Mouse (Mus musculus) midbrain, postnatal 0 days (tissue): Measurements from ENCODE around the gene Hlcs. TPM values are rescaled to one million over a fixed set of nuclear protein-coding genes. Genes with fewer than 3 reads are reported as not detected.

Experiments
- ATAC-seq: fragments of 200-750 bp; cut with Nextera tagmentation; 2 replicates; pipeline ENCODE4 v1.8.0; 2017; ENCODE audit warnings: moderate number of reproducible peaks, mild to moderate bottlenecking, moderate TSS enrichment, moderate library complexity; ENCODE audit not compliant: low FRiP score
- DNase-seq: peaks from one replicate; pipeline ENCODE4 v3.0.0-alpha.2; 2015; ENCODE audit warnings: low spot score
- H3K27ac ChIP-seq: fragments of 300-500 bp; sonication (generic); 2 replicates; pipeline ENCODE4 v1.5.1; 2014; ENCODE audit warnings: low read depth, mild to moderate bottlenecking, low read length, mixed read lengths
- H3K27me3 ChIP-seq: fragments of 300-500 bp; sonication (generic); 2 replicates; pipeline ENCODE4 v1.6.1; 2014; ENCODE audit warnings: low read length, control low read depth, mixed read lengths; ENCODE audit not compliant: insufficient read depth
- H3K36me3 ChIP-seq: fragments of 300-500 bp; sonication (generic); 2 replicates; pipeline ENCODE4 v1.6.1; 2014; ENCODE audit warnings: low read length, control low read depth, mixed read lengths; ENCODE audit not compliant: insufficient read depth
- H3K4me1 ChIP-seq: fragments of 300-500 bp; sonication (generic); 2 replicates; pipeline ENCODE4 v1.6.1; 2014; ENCODE audit warnings: mild to moderate bottlenecking, control low read depth, antibody characterized with exemption, low read length, mixed read lengths; ENCODE audit not compliant: insufficient read depth
- H3K4me2 ChIP-seq: fragments of 300-500 bp; sonication (generic); 2 replicates; pipeline ENCODE4 v1.6.1; 2014; ENCODE audit warnings: low read depth, mild to moderate bottlenecking, low read length, mixed read lengths; ENCODE audit not compliant: poor library complexity, severe bottlenecking
- H3K4me3 ChIP-seq: fragments of 300-500 bp; sonication (generic); 2 replicates; pipeline ENCODE4 v1.5.1; 2014; ENCODE audit warnings: low read depth, mild to moderate bottlenecking, low read length, moderate library complexity
- H3K9ac ChIP-seq: fragments of 300-500 bp; sonication (generic); replicated peaks from 2 replicates; pipeline ENCODE4 v1.6.1; 2014; ENCODE audit warnings: mild to moderate bottlenecking, low read length, moderate library complexity, mixed read lengths; ENCODE audit not compliant: poor library complexity, severe bottlenecking
- H3K9me3 ChIP-seq: fragments of 300-500 bp; sonication (generic); 2 replicates; pipeline ENCODE4 v1.6.1; 2016; ENCODE audit warnings: low read length, control low read depth
- CTCF ChIP-seq: IDR thresholded peaks from 2 replicates; pipeline ENCODE4 v1.5.1; 2016; ENCODE audit warnings: antibody characterized with exemption, mild to moderate bottlenecking
- WGBS: fragments of 180-500 bp; shearing (Covaris S2); extraction: QIAGEN DNeasy Blood & Tissue Kit; methylation state at CpG from one replicate; pipeline ENCODE4 v1.1.7; 2014; 5-methylcytosine and 5-hydroxymethylcytosine counted together
- polyA plus RNA-seq: library from polyadenylated mRNA; unstranded; fragments of >200 nt; fragmentation: Nextera tagmentation; extraction: Ambion mirVana; gene quantifications from 2 replicates; pipeline ENCODE4 v1.2.1, GENCODE M21; 2015
- total RNA-seq: library from RNA; depleted of rRNA; stranded (reverse); fragments of >200 nt; gene quantifications from 2 replicates; pipeline ENCODE4 v1.2.3, GENCODE M21; 2014

The Hlcs gene
- total and polyA plus RNA-seq, 2 experiments from 2014 or later, result 7.8 to 10.0 TPM

GRCm38 (mm10) chr16:94164978-94165377, 148.4 kb downstream of the Hlcs start:
- no peak overlapping the region for H3K4me3 ChIP-seq
- H3K27ac ChIP-seq, result no peak overlapping the region
- 41% methylated on average over 5 of the region's 5 CpGs for WGBS
- H3K36me3 ChIP-seq, result no peaks in the 10 kb centered on the region
- DNase-seq (no peak), ATAC-seq (no peak)
- no peaks in the 10 kb centered on the region for H3K4me1 ChIP-seq
- peaks cover 3% of the 10 kb centered on the region for H3K27me3 ChIP-seq
- TF ChIP-seq CTCF, result no peak
- H3K4me2 ChIP-seq, result no peak overlapping the region
- no peaks in the 10 kb centered on the region for H3K9me3 ChIP-seq
- no peak overlapping the region for H3K9ac ChIP-seq

GRCm38 (mm10) chr16:94164236-94164635, 149.1 kb downstream of the Hlcs start:
- Histone ChIP-seq H3K27ac (no peak overlapping the region), H3K9ac (no peak overlapping the region), H3K4me3 (no peak overlapping the region), H3K36me3 (no peaks in the 10 kb centered on the region), H3K4me1 (no peaks in the 10 kb centered on the region), H3K27me3 (peaks cover 3% of the 10 kb centered on the region), H3K9me3 (no peaks in the 10 kb centered on the region), H3K4me2 (no peak overlapping the region)
- no peak for TF ChIP-seq CTCF
- no peak for ATAC-seq
- DNase-seq, result peak; percentile 45
- WGBS, result 24% methylated on average over 7 of the region's 7 CpGs

- no peak overlapping the region for H3K4me3 ChIP-seq
- DNase-seq (no peak), ATAC-seq (no peak)
- H3K4me1 ChIP-seq, result no peaks in the 10 kb centered on the region
- H3K9ac ChIP-seq, result no peak overlapping the region
- no peak for TF ChIP-seq CTCF
- H3K27ac ChIP-seq, result no peak overlapping the region
- H3K4me2 ChIP-seq, result no peak overlapping the region
- H3K27me3 ChIP-seq, result peaks cover 3% of the 10 kb centered on the region
- H3K9me3 ChIP-seq, result no peaks in the 10 kb centered on the region
- 83% methylated on average over 11 of the region's 11 CpGs for WGBS
- no peaks in the 10 kb centered on the region for H3K36me3 ChIP-seq
Measured at GRCm38 (mm10) chr16:94163051-94163450, 150.3 kb downstream of the Hlcs start.

- DNase-seq (no peak), ATAC-seq (no peak)
- no peak for TF ChIP-seq CTCF
- 55% methylated on average over 6 of the region's 6 CpGs for WGBS
- Histone ChIP-seq H3K36me3 (no peaks in the 10 kb centered on the region), H3K4me2 (no peak overlapping the region), H3K27me3 (no peaks in the 10 kb centered on the region; the same call in none of the 2 replicates), H3K4me3 (no peak overlapping the region), H3K27ac (no peak overlapping the region), H3K9ac (no peak overlapping the region), H3K4me1 (no peaks in the 10 kb centered on the region), H3K9me3 (no peaks in the 10 kb centered on the region)
Measured at GRCm38 (mm10) chr16:94162000-94162399, 151.4 kb downstream of the Hlcs start.

- WGBS, result 73% methylated on average over 8 of the region's 8 CpGs
- no peak for TF ChIP-seq CTCF
- ATAC-seq (no peak), DNase-seq (no peak)
- Histone ChIP-seq H3K4me1 (peaks cover 10% of the 10 kb centered on the region; the same call in 1 of the 2 replicates), H3K27me3 (peaks cover 4% of the 10 kb centered on the region; the same call in 1 of the 2 replicates), H3K4me3 (no peak overlapping the region), H3K27ac (no peak overlapping the region), H3K4me2 (no peak overlapping the region), H3K36me3 (no peaks in the 10 kb centered on the region), H3K9ac (no peak overlapping the region), H3K9me3 (no peaks in the 10 kb centered on the region)
Measured at GRCm38 (mm10) chr16:94157819-94158218, 155.6 kb downstream of the Hlcs start.

- H3K4me2 ChIP-seq, result no peak overlapping the region
- ATAC-seq, result no peak
- no peaks in the 10 kb centered on the region for H3K9me3 ChIP-seq
- H3K27me3 ChIP-seq, result 0 out of 2 replicates have a peak, but pooled peaks cover 4% of the 10 kb centered on the region
- H3K4me1 ChIP-seq, result peaks cover 10% of the 10 kb centered on the region; the same call in 1 of the 2 replicates
- peak; percentile 71 for DNase-seq
- no peak for TF ChIP-seq CTCF
- no peak overlapping the region for H3K9ac ChIP-seq
- no peak overlapping the region for H3K4me3 ChIP-seq
- H3K27ac ChIP-seq, result no peak overlapping the region
- WGBS, result 21% methylated on average over 14 of the region's 14 CpGs
- no peaks in the 10 kb centered on the region for H3K36me3 ChIP-seq
Measured at GRCm38 (mm10) chr16:94155041-94155653, 158.2 kb downstream of the Hlcs start.
